Mouse (Mus musculus) urinary bladder, postnatal 10 days (tissue): ENCODE data around the gene Gtf2ird2.

ENCODE experiments used
- DNase-seq: peaks from one replicate; pipeline ENCODE4 v3.0.0; 2022; ENCODE audit warnings: low spot score

Gene Gtf2ird2

DNA sequence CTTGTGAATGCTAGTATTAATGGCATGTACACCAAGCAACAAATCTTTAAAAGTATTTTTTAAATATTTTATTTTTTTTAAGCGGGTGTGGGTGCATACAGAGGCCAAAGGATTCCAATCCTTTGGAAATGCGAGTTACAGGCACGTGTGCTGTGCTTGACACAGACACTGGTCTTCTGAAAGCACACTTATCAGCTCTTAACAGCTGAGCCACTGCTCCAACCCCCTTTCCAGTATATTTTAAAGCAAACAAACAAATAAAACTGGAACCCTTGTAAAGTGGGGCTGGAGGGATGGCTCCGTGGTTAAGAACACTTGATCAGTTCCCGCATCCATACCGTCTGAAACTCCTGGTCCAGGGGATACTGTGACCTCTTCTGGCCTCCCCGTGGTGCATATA is 657 bp upstream of the Gtf2ird2 start:
- DNase-seq, result no peak

DNA sequence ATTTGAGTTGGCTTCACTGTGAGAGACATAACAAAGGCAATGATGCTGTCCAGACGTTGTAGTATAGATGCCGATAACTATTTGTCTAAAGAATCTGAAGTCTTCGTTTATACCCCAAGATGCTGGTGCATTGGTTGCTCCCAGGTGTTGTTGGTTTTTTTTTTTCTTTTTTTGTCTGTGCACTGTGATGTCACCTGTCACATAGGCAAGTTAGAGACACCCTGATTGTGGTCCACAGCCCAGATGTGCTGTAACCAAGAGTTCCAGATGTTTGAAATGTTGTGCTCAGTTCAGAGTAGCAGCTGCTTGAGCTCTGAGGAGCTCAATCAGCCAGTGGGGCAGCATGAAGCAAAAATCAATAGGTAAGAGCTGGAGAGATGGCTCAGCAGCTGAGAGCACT is 2.2 kb downstream of the Gtf2ird2 start:
- DNase-seq, result no peak

DNA sequence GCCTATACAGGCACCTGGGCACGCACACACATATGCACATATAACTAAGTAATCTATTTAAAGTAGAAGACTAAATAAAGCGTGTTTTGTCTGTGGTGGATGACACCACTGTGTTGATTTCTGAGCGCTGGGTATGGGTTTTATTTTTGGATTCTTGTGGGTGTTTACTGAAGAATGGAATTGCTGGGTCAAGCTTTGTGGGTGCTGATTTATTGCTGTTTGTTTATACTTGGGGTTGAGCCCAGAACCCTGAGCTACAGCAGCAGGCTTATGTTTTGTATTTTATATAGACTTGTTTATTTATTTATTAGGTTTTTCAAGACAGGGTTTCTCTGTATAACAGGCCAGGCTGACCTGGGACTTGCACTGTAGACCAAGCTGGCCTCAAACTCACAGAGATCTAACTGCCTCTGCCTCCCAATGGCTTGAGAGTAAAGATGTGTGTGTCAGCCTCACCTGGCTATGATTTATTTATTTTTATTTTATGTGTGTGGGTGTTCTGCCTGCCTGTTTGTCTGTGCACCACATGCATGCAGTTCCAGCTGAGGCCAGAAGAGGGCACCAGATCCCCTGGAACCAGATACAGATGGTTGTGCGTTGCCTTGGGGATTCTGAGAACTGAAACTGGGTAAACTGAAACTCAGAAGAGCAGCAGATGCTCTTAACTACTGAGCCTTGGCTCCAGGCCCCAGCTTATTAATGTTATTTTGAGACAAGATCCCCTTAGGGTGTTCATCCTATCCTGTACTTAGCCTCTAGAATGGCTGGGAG is 3.3 kb downstream of the Gtf2ird2 start:
- DNase-seq, result no peak

DNA sequence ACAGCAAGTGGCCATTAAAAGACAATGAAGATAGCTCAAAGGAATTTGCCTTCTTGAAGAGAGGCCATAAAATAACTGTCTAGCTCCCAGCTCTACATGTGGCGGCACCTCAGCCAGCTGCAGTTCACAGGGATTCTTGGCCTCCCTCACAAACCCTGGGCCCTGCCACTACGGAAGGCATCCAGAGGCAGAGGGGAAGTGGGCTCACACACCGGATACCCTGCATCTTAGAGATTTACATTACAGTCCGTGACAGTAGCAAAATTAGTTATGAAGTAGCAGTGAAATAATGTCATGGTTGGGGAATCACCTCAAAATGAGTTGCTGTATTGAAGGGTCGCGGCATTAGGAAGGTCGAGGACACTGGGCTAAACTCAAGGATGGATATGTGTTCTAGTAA is 4.8 kb downstream of the Gtf2ird2 start:
- DNase-seq, result no peak

DNA sequence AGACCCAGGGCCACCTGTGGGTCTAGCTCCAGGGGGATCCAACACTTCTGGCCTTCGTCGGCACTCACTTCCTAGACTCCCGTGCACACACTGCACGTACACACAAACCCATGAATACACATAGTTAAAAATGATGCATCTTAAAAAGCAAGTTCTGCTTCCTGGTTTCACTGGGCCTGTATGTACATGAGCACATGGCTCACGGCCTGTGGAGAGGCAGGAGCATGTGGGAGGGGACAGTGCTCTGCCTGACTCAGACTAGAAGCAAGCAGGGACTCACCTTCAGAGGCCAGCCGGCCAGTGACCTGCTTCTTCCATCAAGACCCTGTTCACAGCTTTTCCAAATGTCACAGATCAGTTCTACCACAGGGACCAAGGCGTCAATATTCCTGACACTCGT is 9.8 kb downstream of the Gtf2ird2 start:
- DNase-seq, result no peak

DNA sequence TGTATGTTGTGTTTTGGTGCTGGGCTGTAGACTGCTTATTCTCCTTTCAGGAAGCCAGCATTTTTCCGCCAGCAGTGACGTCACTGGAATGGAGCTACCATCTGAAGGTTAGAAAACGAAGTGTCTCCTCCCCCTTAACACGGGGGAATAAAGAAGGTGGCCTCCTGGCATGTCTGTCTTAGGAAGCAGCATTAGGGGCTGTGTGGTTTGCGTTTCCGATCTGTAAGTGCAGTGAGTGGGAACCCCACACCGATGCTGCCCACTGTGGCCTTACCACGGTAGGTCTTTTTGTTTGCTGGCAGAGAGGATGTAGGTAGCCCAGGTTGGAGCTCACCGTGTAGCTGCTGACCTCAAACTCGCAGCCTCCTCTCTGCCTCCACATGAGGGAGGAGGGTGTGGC is 22.9 kb downstream of the Gtf2ird2 start:
- DNase-seq, result no peak

DNA sequence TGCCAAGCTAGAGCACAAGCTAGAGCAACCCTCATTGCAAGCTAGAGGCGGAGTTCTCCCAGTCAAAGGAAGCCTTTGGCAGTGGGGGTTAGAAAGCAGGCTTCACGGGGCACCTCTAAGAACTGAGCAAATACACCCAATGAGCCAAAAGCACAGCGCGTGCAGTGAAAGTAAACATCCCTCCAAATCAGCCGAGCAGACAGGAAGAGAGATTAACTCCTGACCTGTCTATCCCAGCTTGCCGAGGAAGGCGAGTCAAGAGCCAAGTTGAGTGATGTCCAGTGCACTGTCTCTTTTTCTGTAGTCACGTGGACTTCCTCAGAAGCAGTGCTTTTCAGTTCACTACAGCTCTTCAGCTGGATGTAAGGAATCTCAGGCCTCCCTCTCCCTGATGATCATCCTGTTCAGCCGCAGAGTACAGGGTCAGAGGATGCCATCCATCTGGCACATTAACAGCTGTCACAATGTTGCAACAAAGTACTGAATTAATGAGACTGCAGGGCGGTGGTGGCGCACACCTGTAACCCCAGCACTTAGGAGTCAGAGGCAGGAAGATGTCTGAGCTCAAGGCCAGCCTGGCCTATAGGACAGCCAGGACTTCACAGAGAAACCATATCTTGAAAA is 26.2 kb downstream of the Gtf2ird2 start:
- DNase-seq, result no peak

DNA sequence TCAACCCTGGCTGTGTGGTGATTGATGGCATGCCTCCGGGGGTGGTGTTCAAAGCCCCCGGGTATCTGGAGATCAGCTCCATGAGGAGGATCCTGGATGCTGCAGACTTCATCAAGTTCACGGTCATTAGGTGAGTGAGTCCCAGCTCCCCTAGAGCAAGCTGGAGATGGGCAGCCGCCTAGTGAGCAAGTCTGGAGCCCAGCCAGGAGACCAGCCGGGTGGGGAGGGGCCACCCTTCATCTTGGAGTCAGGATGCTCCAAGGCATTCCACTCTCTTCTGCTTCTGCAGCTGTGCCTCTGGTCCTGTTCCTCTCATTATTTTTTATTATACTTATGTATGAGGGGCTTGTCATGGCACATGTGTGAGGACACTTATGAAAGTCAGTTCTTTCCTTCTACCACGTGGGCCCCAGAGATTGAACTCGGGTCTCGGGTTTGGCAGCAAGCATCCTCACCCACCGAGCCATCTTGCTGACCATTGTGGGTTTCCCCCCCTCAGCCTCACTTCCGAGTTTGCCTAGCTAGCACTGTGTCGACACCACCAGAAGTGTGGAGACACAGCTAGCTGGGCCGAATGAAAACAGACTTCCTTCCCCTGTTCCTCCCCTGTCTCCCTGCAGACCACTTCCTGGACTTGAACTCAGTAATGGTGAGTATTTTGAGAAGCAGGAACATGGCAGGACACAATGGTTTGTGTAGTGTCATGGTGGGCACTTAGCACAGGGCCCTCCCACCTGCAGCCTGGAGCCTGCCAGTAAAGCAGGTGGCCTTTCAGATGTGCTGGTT is 30.4 kb downstream of the Gtf2ird2 start:
- no peak for DNase-seq

DNA sequence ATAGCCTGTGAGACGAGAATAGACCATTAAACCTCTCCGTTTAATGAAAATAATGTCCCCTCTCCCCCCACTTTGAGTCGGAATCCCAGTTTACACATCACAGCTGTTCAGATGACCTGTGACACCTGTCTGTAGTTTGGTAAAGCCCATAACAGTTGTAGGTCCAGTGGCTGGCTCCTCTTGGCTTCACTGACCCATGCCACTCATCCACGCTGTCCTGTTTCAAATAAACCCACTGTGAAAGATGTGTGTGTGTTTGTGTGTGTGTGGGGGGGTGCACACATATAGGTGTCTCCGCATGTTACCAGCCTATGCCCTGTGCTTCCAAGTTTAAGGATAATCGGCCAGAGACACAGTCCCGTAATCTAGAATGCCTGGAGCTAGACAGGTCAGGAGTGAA is 34.1 kb downstream of the Gtf2ird2 start:
- DNase-seq, result no peak

DNA sequence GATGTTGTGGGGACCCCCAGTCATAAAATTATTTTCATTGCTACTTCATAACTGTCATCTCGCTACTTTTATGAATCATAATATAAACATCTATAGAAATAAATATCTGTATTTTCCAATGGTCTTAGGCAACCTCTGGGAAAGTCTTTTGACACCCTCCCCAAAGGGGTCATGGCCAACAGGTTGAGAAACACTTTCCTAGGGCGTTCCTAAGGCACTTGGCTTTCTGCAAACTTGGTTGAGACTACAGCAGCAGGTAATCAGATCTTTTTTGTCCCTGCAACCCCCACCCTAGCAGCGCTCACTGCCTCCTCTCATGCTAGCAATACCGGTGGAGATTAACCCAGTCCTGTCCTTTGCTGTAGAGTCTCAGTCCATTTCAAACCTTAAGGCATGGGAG is 37.5 kb downstream of the Gtf2ird2 start:
- DNase-seq, result no peak

DNA sequence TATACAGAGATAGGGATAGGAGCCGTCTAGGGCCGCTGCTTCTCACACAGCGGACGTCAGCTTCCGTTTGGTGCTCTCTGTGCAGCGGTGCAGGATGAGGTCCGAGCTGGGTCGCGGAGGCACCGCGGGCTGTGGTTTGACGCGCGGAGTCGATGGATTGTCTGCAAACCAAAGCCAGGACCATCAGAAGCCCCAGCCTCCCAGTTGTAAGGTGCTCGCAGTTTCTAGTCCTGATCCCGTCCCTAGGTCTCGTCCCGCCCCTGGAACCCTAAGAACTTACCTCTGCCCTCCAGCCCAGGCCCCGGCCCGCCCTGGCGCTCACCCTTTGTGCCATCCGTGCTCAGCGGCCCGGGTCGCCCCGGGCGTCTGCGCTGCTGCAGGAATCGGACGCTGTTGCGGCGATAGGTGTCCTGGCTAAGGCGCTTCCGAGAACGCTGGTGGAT is 37.9 kb downstream of the Gtf2ird2 start:
- DNase-seq, result no peak

DNA sequence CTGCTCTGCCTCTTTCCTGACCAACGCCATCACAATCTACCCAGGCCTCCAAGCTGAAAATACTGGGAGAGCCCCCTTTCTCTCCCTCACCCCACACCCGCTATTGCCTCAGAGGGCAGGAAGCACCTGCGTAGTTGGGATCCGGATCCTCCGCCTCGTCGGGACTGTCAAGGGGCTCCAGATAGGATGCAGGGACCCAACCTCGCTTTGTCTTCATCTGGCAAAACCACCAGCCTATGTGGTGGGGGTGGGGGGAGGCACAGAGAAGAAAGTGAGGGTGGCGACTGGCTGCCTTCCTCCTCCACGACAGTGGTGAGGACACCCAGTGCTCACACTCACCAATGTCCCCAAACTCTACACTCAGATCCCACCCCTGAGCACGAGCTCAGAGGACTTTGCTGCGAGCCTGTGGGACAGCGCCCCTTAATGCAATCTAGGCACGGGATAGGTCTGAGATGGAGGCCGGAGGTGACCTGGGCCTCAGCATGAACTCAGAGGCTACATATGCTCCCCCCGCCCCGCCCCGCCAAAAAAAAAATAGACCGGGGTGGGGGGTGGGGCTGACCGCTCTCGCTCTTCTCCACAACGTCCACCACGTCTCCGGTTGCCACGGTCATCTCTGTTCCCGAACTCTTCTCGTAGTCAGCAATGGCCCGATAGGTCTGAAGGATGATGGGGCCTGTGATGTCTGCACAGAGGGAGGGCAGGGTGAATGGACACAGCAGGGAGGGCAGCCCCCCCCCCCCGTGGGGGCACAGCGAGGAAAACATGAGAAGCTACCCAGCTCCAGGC is 41.5 kb downstream of the Gtf2ird2 start:
- DNase-seq, result no peak

DNA sequence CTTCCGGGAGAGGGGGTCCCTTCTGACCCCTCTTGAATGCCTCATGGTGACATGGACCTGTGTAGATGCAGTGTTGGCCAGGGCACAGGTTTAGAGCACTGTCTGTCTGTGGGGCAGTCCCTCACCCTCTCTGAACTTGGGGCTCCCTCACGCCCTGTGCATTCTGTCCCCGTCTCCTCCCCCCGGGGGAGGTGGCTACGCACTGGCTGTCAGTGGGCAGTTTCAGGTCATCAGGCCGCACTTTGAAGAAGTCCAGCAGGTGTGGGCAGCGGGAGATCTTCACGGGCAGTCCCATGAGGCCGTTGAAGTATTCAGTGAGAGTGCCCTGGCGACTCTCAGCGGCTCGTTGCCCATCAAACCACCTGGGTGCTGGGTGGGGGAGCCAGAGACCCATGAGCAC is 43.1 kb downstream of the Gtf2ird2 start:
- DNase-seq, result no peak

DNA sequence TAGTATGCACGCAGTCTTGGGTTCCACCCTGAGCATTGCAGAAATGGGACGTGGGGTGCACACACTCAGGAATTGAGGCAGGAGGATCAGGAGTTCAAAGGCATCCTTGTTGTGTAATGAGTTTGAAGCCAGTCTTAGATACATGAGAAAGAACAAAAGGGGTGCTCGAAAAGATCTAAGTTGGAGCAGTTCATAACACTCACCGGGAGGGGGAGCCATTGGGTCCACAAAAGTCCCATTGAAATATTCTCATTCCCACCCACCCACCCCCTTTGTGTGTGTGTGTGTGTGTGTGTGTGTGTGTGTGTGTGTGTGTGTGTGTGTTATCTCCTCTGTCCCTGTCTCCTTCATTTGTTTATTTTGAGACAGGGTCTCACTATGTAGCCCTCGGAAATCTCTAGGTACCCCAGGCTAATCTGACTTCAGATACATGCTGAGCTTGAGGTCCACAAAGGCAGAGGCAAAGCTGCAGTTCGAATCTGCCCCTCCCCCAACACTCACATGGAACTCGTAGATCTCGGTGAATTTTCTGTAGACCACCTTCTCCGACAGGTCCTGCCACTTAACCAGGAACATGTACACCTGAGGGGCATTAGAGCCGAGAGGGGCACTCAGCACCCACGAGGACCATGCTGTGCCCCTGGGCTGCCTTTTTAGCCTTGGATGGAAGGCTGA is 43.9 kb downstream of the Gtf2ird2 start:
- no peak for DNase-seq

DNA sequence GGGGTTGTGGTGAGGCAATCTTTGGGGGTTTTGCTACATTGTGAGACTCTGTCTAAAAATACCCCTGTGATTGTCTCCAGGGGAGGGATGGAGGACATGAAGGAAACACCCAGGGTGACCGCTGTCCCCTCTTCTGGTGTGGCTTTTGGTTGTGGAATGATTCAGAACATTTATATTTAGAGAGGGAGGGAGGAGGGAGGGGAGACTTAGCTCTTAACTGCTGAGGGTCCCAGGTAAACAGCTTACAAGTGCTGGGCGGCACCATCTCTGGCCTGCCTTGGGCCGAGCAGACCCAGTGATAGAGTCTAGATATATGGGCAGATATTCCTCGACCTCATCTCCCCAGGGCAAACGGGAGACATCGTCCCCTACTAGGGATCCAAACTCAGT is 44.4 kb downstream of the Gtf2ird2 start:
- no peak for DNase-seq

DNA sequence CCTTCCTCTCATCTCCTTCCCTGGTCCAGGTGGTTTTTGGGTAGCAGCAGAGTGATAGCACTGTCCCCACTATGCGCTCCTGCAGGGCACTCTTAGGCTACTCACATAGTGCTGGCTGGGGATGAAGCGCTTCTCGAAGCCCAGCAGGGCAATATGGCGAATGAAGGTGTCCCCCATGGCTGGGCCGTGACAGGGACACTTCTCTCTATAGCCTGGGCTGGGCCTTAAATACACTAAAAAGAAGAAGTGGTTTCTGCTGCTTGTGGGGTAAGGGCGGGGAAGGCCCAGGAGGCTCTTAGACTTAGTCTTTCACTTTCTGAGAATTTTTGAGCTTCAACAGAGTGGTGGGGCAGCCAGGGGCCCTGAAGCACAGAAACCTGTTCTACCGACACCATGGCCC is 45.6 kb downstream of the Gtf2ird2 start, which contains the start of gene Ncf1:
Gene Ncf1 (minus strand): TSS at position 235 of the 400 bp plus-strand sequence.
- no peak for DNase-seq

DNA sequence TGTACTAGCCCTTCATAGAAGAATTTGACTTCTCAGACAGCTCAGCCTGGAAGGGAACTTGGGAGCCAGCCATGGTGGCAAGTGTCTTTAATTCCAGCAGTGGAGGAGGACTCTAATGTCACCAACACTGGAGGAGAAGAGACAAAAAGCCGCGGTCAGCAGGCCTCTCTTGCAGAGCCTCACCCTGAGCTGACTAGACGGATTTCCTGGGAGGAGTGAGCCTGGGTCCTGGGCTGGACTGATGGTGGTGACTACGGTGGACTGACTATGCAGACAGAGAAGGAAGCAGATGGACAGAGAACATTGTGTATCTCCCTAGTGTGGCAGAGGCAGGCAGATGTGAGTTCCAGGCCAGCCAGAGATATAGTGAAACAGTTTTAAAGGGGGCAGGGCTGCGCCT is 47.6 kb downstream of the Gtf2ird2 start:
- no peak for DNase-seq

DNA sequence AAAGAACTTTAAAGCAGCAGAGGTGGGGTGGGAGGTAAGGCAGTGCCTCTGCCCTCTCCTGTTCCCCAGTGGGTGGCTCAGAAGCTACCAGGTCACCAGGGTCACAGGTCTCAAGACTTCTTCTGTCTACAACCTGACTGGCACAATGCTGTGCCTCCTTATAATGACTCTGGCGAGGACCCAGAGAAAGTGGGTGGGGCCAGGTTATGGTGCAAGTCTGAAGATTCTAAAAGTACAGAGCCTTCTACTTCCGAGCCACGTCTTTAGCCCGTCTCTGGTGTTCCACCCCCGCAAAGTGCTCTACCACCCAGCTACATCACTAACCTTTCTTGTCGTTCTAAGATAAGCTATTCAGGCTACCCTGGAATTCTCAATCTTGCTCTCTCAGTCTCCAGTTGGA is 48.3 kb downstream of the Gtf2ird2 start:
- DNase-seq, result no peak

DNA sequence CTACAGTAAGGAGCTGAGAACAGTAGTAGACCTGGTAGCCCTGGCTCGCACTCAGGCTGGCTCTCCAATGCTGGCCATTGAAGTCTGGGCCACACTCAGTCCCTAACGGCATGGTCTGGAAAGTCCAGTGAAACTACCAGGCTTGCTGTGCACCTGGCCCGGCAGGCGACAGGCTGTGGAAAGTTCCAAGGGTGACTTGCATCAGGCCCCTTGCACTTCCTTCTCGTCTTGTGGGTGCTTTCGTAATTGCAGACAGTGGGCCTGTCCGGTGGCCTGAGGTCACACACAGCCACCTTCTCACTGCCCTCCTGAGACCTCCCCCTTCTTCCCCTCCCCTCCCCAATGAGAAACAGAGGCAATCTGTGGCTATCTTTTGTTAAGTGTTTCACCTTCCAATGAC is 48.7 kb downstream of the Gtf2ird2 start:
- no peak for DNase-seq

DNA sequence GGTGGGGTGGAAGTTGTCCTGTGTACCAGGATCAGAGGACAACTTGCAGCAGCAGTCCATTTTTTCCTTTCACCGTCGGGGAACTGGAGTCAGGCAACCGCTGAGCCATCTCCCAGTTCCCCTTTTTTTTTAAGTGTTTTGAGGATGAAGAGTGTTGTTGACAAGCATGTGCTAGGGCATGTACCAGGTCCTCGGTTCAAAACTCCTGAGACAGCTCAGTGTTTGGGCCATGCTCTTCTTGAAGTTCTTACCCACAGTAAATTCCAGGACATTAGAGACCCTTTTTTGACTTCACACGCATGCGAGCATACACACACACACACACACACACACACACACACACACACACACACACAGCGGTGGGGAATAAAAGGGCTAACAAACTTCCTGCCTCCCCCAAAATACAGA is 49.4 kb downstream of the Gtf2ird2 start:
- no peak for DNase-seq

DNA sequence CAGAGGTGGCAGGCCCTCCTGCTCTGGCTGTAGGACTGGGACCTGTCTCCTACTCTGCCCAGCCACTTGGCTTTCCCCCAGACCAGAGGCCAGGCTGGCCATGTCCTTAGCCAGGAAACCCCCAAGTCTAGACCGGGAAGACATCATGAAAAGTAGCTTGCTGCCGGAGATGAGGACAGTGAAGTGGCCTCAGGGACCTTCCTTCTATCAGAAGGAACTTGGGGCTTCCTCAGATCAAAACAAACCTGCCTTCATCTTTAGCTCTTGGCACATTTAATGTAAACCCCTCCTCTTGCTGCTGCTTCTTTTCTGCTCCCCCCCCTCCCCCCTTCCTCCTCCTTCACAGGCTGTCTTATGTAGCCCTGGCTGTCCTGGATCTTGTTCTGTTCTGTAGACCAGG is 50.4 kb downstream of the Gtf2ird2 start:
- DNase-seq, result no peak

DNA sequence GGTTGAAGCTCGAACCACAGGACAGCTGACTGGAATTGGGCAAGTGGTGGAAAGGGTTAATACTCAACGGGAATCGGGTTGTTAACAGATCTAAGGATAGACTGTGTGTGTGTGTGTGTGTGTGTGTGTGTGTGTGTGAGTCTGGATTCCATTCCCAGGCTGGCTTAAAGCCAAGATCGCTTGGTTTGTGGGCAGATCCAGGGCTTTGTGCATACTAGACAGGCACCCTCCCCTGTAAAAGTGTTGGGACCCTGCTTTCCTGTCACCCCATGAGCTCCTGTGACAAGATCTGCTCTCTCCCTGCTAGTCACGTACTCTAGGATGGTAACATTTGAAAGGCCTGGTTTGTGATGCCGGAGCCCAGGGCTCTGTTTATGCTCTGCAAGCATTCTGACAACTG is 51.3 kb downstream of the Gtf2ird2 start:
- DNase-seq, result no peak
